Mouse (Mus musculus) urinary bladder, postnatal 14 days (tissue): Measurements from ENCODE around the gene Myh7.
A peak's percentile ranks its signal among the peaks of the same experiment; 100 is the strongest.

Source experiments
- DNase-seq: peaks from one replicate; pipeline ENCODE4 v3.0.0; 2021; ENCODE audit warnings: low spot score

Gene Myh7

DNA sequence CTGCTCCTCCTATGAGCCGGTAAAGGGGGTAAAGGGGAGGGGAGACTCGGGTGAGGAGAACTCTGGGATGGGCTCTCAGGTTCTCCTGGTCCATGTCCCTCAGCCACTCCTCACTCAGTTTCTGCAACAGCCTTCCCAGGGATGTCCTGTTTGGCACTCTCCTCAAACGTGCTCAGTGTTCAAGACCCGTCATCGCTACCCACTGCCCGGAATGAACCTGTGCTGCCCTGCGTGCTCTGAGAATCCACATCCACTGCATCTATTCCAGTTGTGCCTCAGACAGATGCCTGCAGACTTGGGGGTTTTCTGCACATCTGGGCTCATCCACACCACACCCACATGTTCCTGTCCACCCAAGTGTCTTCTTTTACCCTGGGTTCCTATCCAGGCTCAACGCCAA, 51.9 kb downstream of the Myh7 start:
- no peak for DNase-seq

DNA sequence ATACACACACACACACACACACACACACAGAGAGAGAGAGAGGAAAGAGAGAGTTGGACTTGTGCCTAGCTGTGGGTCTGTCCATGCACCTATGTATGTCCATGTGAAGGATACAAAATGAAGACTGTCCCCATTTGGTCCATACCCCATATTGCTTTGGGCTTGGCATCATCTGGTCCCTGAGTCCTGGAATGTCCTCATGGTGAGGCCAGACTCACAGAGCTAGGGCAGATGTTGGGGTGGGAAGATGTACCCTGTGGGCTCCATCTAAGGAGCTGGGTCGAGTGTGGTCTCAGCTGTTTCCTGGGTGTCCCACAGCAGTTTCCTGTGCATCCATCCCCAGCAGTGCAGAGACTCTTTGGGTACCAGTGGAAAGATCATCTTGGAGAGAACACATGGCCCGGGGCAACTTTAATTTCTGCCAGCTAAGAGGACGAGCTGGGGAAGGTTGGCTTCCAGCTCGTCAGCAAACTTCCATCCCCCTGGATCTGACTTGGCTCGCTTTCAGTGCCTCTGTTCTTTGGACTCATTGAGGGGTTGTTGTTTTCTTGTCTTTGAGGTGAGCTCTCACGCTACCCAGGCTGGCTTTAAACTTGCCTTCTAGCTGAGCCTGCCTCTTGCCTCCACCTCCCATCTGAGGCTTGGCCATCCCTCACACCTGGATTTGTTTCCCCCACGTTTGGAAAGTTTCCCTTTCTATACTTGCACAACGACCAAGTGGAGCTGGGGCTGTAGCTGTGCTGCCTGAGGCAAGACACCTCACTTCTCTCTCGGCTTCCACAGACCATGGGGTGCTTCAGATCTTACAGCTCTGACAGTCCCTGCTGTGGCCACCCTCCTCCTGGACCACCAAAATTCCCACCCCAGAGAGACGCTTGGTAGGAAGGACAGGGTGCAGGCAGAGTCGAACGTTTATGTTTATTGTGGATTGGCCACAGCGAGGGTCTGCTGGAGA, 53.1 kb downstream of the Myh7 start:
- no peak for DNase-seq

DNA sequence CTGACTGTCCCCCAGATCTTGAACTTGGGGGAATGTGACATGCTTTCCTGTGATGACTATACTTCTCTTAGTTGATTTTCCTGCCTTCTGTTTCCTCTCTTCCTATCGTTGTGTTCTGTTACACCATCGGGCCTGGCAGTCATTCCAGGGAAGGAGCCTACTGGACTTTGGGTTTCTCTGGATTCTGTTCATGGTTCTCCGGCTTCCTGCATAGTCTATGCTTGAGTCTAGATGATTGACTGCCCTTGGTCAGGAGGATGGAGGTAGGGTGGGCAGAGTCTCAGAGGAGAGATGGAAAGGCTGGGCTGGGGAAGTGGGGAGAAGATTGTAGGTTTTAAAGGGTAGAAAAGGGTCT, 54.3 kb downstream of the Myh7 start:
- DNase-seq, result no peak

DNA sequence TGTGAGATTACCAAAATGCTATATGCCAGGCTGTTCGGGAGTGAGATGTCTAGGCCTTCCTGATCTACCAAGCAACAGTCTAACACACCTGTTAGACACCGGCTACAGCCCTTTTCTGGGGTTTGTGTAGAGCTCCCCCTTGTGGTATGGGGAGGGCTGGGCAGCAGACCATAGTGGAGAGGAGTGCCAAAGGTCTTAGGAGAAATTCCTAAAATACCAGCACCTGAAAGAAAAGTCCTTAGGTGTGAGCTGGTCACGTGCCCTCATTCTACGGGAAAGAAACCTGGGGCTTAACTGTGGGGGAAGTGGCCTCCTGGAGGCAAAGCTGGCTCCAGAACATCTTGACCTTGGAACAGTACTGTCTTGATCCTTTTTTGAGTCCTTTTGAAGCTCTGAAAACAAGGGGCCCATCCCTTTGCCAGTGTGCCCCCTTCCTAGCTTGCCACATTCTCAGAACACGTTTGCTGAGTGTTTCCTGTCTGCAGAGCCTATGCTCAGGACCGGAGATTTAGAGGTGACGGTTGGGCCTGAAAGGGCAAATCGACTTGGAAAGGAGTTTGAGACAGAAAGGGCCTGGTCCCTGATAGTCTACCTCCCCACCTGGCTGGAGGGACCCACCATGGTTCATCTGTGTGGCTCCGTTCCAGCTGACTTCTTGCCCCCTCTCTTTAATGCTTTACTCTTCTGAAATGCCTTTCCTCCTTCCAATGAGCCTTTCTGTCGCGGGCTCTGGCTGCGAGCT, 54.8 kb downstream of the Myh7 start:
- DNase-seq, result peak; percentile 77

DNA sequence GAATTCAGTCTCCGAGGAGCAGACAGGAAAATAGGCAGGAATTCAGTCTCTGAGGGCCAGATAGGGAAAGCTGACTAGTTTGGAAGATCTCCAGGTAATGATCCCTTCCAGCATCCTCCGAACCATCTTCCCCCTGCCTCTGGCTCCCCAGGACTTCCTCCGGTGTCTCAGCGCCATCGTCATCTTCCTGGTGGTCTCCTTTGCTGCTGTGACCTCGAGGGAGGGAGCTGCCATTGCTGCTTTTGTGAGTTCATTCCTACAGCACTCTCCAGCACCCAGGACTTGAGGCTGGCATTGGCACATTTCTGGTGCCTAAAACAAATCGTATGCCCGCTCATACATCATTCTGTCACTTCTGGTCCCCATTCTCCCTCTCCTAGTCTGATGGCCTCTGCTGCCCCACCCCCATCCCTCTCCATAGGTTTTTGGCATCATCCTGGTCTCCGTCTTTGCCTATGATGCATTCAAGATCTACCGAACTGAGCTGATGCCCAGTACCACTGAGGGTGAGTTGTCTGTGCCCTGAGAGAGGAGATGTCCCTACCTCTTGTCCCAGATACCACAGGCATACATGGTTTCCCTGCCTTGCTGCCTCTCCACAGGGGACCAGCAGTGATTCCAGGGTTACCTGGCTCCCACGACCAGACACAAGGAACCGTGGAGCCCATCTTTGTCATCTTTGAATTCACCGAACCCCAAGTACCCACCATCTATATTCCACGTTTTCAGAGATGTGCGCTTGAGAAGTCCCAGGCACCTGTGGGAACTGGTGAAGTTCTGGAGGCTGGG, 55.8 kb downstream of the Myh7 start:
- DNase-seq, result no peak

DNA sequence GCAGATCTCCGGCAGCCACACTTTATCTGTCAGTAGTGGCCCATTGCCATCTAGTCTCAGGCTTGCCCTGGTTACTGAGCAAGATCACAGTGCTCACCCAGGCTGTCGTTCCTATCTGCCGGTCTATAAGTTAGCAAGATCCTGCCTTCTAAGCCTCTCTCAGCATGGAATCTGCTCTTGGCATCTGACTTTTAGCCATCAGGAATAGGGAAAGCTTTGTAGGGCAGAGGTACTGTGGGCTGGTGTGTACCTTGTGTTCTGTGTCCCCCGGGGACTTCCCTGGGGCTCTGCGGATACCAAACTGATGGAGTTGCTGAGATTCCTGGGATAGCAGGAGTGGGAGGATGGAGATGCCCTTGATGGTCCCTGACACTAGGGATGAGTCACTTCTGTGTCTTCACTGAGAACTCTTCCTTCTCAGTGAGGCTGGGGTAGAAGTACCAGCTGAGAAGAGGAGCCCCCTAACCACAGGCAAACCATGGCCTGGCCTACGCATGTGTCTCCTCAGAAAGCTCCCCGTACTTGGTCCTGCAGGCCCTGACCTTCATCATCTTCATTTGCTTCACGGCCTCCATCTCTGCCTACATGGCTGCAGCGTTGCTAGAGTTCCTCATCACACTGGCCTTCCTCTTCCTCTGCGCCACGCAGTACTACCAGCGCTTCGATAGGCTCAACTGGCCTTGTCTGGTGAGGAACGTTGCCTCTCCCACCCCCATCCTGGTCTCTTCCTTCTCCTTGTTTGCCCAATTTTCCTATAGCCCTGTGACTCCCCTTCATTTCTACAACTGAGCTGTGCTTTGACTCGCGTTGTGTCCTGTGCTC, 56.9 kb downstream of the Myh7 start:
- no peak for DNase-seq

DNA sequence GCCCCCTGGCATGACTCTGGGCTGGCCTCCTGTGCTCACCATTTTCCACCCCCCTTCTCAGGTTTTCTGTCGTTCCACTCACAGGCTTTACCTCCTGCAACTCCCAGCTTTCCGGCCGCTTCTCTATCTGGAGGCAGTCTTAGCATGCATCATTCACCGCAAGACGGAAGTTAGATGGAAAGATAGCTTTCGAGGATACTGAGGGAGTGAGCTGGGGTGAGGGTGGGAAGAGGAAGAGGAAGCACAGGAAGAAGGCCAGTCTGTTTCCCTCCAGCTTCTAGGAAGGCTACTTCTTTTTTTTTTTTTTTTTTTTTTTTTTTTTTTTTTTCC, 57.6 kb downstream of the Myh7 start:
- DNase-seq, result no peak

DNA sequence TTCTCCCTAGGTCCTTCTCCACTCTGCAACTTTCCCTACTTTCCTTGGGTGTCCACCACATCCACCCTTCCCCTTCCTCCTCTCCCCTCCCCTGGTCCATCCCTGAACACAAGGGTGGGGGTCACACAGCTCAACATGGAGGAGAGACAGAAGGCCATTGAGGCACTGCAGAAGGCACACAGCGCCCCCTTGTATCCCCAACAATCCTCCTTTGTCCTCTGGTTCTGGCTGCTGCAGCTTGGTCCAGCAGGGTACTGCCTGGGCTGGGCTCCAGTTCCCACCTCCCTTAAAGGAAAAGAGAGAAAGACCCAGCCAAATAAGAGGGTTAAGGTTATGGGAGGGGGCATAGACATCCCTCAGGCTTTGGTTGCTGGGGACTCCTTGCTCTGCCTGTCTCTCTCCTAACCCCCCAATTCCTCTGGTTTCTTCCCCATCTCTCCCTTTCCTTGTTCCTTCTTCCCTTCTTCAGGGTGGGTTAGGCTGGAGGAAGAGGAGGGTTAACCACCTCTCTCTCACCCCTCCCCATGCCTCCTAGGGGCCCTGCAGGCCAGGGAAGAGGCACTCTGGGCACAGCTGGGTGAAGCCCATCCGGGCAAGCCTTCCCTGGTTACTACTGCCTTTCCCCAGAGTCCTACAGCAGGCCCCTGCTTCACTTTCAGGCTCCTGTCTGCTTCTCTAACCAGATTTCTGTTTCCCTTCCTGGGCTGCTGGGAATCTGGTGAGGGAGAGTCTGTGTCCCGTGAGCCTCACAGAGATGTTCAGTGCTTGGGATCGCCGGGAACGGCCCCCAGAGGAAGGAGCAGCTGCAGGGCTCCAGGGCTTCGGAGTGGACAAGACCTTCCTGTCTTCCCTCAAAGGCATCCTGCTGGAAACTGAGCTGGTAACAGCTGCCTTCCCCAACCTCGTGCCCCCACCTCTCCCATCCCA, 58.3 kb downstream of the Myh7 start, which contains the start of gene Cmtm5:
Gene Cmtm5 (plus strand): TSS at position 358 of the 927 bp plus-strand sequence.
- no peak for DNase-seq

DNA sequence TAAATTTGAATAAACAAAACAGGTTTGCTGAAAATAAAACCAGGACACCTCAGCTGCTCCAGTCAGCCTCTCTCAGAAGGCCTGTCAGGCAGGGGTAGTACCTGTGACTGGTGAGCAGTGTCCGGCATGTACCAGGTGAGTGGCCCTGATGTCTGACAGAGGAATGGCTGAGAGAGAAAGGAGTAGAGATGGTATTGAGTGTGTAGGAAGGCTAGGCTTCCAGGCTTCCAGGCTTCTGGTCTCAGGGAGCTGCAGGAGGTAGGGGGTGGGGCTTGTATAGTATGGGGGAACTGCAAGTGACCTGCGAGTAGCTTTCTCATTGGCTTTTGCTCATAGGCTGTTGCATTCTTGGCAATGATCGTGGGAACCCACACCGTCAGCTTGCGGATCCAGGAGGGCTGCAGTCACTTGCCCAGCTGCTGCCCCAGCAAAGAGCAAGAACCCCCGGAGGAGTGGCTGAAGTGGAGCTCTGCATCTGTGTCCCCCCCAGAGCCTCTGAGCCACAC, 61.7 kb downstream of the Myh7 start, which contains the start of gene Il25:
Gene Il25 (plus strand): TSS at position 51 of the 506 bp plus-strand sequence.
- no peak for DNase-seq

DNA sequence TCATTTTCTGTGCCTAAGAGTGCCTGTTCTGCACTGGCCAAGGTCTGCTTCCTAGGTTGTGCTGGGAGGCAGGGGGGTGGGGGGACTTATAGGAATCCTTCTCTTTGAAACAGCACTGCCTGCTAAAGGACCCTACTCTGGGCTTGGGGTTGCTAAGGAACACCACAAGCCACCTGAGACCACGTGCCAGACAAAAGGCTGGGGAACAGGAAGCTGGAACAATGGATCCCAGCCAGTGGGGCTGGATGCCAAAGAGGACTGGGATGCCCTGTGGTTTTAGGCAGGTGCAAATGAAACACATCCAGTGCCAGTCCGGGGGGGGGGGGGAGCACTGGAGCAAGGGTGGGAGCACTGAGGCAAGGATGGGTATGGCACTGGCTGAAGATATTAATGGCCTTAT, 64.0 kb downstream of the Myh7 start:
- peak; percentile 43 for DNase-seq

DNA sequence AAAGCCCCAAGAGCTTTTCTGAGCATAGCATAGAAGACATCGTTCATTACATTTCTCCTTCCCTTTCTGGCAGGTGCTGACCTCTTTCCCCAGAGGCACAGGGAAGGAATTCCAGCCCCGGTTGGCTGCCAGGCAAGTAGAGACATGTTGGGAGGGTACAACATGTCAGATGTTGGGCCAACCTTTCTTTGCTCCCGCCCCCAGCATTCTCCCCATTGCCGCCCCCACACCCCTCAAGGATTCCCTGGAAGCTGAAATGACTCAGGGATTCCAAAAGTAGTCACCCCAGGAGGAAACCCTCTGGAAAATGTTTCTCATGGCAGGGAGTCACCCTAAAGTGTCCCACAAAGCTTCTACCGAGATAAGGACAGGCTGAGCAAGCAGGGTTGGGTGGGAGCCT, 64.6 kb downstream of the Myh7 start:
- no peak for DNase-seq

DNA sequence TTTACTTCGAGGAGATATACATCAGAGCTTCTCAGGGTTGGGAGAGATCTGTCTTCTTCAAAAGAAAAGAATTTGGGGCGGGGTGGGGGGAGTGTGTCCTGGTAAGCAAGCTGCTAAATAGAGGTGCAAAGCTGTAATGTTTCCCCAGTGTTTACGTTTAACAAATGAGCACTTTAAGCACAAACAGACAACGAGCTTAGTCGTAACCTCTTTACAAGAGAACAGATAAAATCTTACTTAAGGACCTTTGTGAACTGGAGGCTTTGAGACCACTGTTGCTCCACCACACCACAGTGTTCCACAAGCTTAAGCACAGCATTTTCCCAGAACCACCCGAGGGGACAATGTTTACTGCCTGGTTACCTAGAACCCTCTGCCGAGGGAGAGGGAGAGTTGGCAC, 67.1 kb downstream of the Myh7 start:
- DNase-seq, result no peak

DNA sequence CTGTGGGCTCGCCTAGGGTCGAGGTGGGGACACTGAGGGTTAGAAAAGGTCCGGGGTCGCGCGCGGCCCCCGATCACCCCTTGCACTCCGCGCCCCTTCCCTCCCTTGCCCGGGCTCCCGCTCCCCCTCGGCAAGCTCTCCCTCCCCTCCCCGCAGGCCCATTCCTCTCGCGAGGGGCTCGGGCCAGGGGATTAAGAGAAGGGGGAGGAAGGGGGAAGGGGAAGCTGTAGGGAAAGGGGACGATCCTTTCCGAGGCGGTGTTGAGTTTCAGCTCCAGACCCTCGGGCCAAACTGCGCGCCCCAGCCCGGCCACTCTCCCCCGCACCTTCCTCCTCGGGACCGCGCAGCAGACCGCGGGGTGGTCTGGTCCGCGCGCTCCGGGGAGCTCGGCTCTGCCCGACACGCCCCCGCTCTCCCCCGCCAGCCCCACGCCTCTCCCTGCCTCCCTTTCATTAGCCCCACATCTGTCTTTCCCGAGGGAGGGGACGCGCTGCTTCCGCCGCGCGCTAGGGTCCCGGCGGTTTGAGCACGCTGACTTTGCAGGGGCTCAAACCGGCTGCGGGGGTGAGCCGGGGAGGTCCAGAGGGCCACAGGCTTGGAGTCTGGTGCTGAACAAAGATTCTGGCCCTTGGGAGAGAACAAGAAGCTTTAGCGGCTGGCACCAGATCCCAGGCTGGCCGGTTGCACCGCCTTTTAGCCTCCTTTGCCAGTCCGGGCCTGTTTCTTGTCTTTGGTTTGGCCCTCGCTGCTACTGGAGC, 67.8 kb downstream of the Myh7 start:
- DNase-seq, result peak; percentile 84

DNA sequence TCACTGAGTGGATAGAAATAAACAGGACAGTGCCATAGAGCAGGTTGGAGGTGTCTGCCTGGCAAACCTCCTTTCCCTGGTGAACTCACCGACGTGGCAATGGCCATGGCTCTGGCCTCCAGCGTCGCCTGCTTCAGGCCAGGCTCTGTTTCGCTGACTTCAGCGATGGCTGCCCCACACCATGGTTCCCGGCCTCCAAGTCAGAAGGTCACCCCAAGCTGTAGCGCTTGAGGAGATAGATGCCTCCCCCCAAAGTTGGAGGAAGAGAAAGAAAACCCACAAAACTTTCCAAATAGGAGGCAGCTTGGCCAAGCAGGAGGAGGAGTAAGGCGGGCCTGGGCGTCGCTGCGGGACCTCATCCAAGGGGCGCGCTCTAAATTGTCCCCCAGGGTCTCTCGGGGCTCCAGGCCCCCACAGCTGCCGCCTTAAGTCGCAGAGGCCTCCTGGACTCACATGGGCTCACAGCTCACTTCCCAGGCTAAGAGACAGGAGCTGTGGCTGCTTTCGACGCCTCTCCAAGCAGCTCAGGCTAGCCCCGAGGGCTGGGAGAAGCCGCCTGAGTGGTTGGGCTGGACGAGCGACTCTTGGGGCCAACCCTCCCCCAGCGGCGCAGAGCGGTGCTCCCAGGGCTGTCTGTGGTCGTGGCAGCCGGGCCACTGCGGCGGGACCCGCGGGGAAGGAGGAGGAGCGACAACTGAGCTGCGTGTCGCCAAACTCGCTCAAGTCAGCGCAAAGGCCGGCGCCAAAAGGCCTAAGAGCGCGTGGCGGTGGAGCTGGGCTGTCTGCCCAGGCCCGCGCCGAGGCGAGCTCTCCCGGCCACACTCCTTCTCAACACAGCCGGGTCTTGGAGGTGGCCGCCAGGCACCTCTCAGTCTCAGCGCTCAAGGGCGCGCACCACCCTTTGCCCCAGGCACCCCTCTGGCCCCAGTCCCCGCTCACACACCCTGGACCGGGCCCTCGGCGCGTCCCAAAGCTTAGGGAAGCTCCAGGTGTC, 68.8 kb downstream of the Myh7 start, which contains the start of gene Efs:
Gene Efs (minus strand): TSS at position 778 of the 994 bp plus-strand sequence.
- peak; percentile 83 for DNase-seq

DNA sequence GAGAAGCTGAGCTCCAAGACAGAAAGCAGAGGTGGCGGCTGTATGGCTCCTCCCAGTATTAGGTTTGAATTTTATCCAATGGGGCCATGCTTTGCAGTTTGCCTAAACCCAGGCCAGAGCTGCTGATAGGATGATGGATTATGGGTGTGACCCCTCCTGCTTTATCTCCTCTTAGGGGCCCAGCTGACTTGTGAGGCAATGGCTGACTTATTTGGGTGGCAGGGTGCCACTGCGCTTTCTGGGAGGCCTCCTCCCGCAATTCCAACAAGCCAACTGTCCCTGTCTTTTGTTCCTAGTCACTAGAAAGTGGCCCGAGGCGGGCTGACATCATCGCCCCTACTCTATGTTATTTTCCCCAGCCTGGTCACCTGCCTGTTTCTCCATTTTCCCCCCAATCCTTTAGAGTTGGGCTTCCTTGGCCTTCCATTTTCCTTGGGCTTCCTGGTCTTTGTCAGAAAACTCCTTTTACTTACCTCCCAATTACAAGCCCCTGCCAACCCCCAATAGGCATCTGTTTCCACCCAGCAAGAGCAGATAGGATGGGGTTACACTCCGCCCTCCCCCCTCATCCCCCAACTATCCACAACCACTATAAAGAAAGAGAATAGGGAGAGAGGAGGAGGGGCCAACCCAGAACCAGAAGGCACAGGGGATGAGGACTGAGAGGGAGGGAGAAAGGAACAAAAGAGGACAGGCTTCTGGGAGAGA, 69.6 kb downstream of the Myh7 start:
- peak; percentile 77 for DNase-seq
